Mouse (Mus musculus) forebrain, embryonic 14.5 days (tissue): ENCODE measurements around the gene Tmbim6. TPM values are rescaled to one million over a fixed set of nuclear protein-coding genes. Genes with fewer than 3 reads are reported as not detected.

Experiments
- ATAC-seq: fragments of 200-750 bp; cut with Nextera tagmentation; 2 replicates; pipeline ENCODE4 v1.8.0; 2017; ENCODE audit warnings: mild to moderate bottlenecking, moderate library complexity
- DNase-seq: peaks from one replicate; pipeline ENCODE4 v3.0.0-alpha.2; 2015; ENCODE audit warnings: low spot score
- H3K27ac ChIP-seq: fragments of 300-500 bp; sonication (generic); 2 replicates; pipeline ENCODE4 v1.5.1; 2014; ENCODE audit warnings: low read depth, mild to moderate bottlenecking, control low read depth, low read length, moderate library complexity
- H3K27me3 ChIP-seq: fragments of 300-500 bp; sonication (generic); replicated peaks from 2 replicates; pipeline ENCODE4 v1.6.1; 2014; ENCODE audit warnings: low read length, control low read depth, mixed read lengths; ENCODE audit not compliant: control insufficient read depth, insufficient read depth
- H3K36me3 ChIP-seq: fragments of 300-500 bp; sonication (generic); 2 replicates; pipeline ENCODE4 v1.6.1; 2014; ENCODE audit warnings: low read length, control low read depth; ENCODE audit not compliant: control insufficient read depth, insufficient read depth
- H3K4me1 ChIP-seq: fragments of 300-500 bp; sonication (generic); 2 replicates; pipeline ENCODE4 v1.6.1; 2014; ENCODE audit warnings: antibody characterized with exemption, low read length, control low read depth; ENCODE audit not compliant: control insufficient read depth, insufficient read depth
- H3K4me2 ChIP-seq: fragments of 300-500 bp; sonication (generic); 2 replicates; pipeline ENCODE4 v1.6.1; 2014; ENCODE audit warnings: mild to moderate bottlenecking, control low read depth, low read length
- H3K4me3 ChIP-seq: fragments of 300-500 bp; sonication (generic); 2 replicates; pipeline ENCODE4 v1.5.1; 2014; ENCODE audit warnings: low read depth, low read length, control low read depth
- H3K9ac ChIP-seq: fragments of 300-500 bp; sonication (generic); 2 replicates; pipeline ENCODE4 v1.6.1; 2014; ENCODE audit warnings: mild to moderate bottlenecking, low read length, control low read depth, moderate library complexity
- H3K9me3 ChIP-seq: fragments of 300-500 bp; sonication (generic); replicated peaks from 2 replicates; pipeline ENCODE4 v1.6.1; 2016; ENCODE audit warnings: low read length, control low read depth, mixed read lengths; ENCODE audit not compliant: control insufficient read depth
- WGBS: fragments of 180-500 bp; shearing (Covaris S2); extraction: QIAGEN DNeasy Blood & Tissue Kit; methylation state at CpG from one replicate; pipeline ENCODE4 v1.1.7; 2014; 5-methylcytosine and 5-hydroxymethylcytosine counted together
- polyA plus RNA-seq: library from polyadenylated mRNA; unstranded; fragments of >200 nt; fragmentation: Nextera tagmentation; extraction: Ambion mirVana; gene quantifications from 2 replicates; pipeline ENCODE4 v1.2.1, GENCODE M21; 2014

Gene Tmbim6
- polyA plus RNA-seq, 1 experiment from 2014 or later, result 247 TPM

DNA sequence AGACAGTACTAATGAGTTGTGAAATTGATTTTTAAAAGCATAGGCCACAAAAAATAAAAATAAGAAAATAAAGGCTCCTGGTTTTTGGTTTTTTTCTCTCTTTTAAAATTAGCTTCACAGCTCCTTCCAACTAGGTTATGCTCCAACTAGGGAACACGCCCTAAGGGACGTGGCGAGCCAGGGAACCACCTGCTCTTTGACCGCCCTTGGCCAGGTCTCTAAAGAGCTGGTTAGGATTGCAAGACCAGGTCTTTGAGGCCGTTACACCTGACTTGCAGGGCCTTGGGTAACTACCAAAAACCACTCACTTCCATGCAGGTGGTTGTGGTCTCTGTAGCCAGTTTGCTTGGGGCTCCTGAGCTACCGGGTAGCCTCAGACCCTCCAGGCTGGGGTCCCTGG lies 707 bp upstream of the Tmbim6 start:
- Histone ChIP-seq H3K4me2 (peak overlapping the region; percentile 61), H3K9me3 (no peaks in the 10 kb centered on the region), H3K9ac (peak overlapping the region; percentile 51; the same call in 1 of the 2 replicates), H3K4me1 (peaks cover 20% of the 10 kb centered on the region), H3K27me3 (no peaks in the 10 kb centered on the region), H3K36me3 (no peaks in the 10 kb centered on the region), H3K4me3 (peak overlapping the region; percentile 79), H3K27ac (0 out of 2 replicates have a peak overlapping the region, but pooled peaks have one; percentile 11)
- ATAC-seq, result no peak
- 84% methylated on average over 6 of the region's 6 CpGs for WGBS
- no peak for DNase-seq

DNA sequence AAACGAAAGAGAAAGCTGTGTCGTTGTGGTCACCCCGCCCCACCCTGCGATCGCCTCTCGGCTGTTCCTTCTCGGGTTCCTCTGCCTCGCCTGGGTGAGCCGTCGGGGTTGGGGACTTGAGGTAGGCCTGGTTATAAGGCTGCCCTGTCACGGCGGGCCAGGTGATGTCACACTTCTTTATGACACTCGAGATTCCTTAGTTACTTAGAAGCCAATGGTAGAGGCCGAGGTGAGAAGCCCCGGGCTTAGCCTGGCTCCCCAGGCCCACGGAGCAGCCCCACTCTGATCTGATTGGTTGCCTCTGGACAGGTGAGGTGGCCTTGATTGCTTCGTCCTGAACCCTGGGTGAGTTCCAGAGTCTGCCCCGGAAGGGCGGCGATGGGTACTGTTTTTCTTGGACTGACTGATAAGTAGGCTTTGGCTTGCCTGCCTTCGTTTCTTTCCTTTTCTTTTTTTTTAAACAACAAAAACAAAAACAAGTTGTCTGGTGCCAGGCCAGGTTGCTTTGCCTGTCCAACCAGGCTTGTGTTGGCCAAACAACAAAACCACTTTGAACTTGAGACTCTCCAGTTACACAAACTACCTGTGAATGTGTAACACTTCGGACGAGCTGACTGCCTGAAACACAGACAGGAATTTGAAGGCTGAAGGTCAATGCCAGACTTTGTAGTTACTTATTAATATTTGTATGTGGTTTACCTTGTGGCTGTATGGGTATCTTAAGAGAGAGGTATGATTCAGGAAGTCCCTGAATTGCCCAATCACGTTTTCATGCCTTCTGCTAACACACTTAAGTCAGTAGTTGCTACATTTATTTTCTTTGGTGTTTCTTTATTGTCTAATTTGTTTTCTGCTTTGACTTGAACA lies 937 bp downstream of the Tmbim6 start:
- H3K9ac ChIP-seq, result peak overlapping the region; percentile 82
- ATAC-seq, result no peak; the same call in 1 of the 2 replicates
- no peaks in the 10 kb centered on the region for H3K36me3 ChIP-seq
- H3K4me3 ChIP-seq, result peak overlapping the region; percentile 79
- H3K27me3 ChIP-seq, result no peaks in the 10 kb centered on the region
- no peaks in the 10 kb centered on the region for H3K9me3 ChIP-seq
- peak overlapping the region; percentile 99 for H3K4me2 ChIP-seq
- peaks cover 20% of the 10 kb centered on the region for H3K4me1 ChIP-seq
- WGBS, result 14% methylated on average over 24 of the region's 24 CpGs
- DNase-seq, result no peak
- H3K27ac ChIP-seq, result peak overlapping the region; percentile 70; the same call in 1 of the 2 replicates

DNA sequence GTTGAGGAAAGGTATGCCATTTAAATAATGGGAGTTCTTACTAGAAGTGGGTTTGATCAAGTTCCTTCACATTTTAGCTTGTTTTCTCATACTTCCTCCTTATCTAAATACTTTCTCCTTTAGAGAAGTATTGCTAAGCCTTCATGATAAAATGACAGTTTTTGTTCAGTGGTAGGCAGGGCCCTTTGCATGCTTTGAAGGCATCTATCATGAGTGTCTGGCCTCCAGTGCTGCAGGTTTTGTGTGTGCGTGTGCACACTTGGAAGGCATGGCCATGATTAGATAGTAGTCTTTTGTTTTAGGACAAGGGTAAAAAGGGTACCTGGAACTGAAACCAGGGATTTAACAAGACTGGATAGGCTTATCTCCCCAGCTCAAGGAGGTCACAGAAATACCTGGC lies 3.8 kb downstream of the Tmbim6 start:
- Histone ChIP-seq H3K9ac (no peak overlapping the region), H3K9me3 (no peaks in the 10 kb centered on the region), H3K36me3 (peaks cover 2% of the 10 kb centered on the region; the same call in 1 of the 2 replicates), H3K4me3 (no peak overlapping the region), H3K27ac (no peak overlapping the region), H3K4me2 (no peak overlapping the region), H3K27me3 (no peaks in the 10 kb centered on the region), H3K4me1 (peaks cover 20% of the 10 kb centered on the region)
- DNase-seq (no peak), ATAC-seq (no peak)
- WGBS, result 84% methylated on average over 1 of the region's 1 CpGs

DNA sequence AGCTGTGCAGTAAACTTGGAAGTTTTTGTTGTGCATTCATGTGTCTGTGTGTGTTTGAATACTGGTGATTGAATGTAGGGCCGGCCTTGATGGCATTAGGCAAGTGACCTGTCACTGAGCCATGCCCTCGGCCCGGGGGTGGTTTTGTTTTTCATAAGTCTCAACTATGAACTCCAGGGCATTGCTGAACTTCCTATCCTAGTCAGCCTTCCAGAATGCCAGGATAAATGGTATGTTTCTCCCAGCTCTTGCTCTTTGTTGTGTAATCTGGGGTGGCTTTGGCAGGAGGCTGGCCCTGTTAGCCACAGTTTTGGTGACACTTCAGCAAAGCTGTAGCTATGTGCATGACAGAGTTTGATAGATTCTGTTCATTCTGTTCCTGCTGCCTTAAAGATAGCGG lies 4.2 kb downstream of the Tmbim6 start:
- H3K27ac ChIP-seq, result no peak overlapping the region
- no peak for DNase-seq
- no peak overlapping the region for H3K9ac ChIP-seq
- H3K4me2 ChIP-seq, result no peak overlapping the region
- H3K4me1 ChIP-seq, result peaks cover 20% of the 10 kb centered on the region
- H3K36me3 ChIP-seq, result peaks cover 3% of the 10 kb centered on the region; the same call in 1 of the 2 replicates
- no peak overlapping the region for H3K4me3 ChIP-seq
- no peaks in the 10 kb centered on the region for H3K27me3 ChIP-seq
- no peak for ATAC-seq
- no peaks in the 10 kb centered on the region for H3K9me3 ChIP-seq
- WGBS, result 67% methylated on average over 4 of the region's 4 CpGs

DNA sequence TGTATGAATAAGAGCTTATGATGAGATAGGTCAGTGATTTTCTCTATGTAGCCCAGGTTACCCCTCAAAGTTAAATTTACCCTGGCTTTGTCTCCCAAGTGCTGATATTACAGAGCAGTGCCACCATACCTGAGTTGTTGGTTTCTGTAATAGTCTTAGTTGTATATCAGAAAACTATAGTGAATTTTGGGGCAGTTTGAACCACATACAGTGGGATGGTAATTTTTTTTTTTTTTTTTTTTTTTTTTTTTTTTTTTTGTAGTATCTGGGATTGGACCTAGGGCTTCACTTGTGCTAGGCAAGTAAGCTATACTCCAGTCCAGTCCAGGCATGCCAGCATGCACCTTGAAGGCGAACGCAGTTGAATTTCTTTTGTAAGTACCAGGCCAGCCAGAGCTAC lies 4.9 kb downstream of the Tmbim6 start:
- H3K27ac ChIP-seq, result no peak overlapping the region
- DNase-seq (no peak), ATAC-seq (no peak)
- H3K36me3 ChIP-seq, result peaks cover 8% of the 10 kb centered on the region; the same call in 1 of the 2 replicates
- H3K27me3 ChIP-seq, result no peaks in the 10 kb centered on the region
- H3K9ac ChIP-seq, result no peak overlapping the region
- H3K4me1 ChIP-seq, result peaks cover 16% of the 10 kb centered on the region
- H3K9me3 ChIP-seq, result no peaks in the 10 kb centered on the region
- H3K4me2 ChIP-seq, result no peak overlapping the region
- 95% methylated on average over 2 of the region's 2 CpGs for WGBS
- H3K4me3 ChIP-seq, result no peak overlapping the region

DNA sequence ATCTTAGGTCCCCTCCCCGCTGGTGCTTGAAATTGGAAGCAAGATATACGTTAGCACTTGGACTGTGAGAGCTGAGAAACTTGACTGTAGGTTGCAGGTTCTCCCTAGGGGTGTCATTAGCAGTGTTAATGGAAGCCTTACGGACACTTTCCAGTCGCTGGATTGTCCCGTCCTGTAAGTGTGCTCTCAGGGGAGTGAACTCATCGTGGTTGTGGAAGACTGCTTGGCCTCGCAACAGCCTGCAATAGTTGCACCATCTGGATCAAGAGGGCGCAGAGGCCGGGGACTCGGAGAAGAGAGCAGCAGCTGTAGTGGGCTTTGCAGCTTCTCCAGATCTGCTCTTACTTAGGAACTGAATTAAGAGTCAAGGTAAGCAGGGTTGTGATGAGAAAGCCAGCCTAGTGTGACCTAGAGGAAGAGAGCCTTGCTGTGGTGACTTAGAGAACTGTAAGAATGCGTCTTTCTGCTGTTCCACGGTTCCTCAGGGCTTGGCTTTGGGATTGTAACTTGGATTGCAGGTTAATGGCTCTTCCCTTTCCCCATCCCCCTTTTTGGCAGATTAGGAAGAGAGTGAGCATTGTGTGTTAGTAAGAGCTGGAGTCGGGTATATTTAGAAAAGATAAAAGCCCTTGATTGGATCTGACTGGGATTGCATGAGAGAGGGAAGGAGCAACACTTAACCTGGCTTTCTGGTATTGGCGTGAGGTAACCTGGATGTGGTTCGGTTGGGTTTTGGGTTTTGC lies 7.0 kb downstream of the Tmbim6 start:
- Histone ChIP-seq H3K4me1 (peaks cover 6% of the 10 kb centered on the region; the same call in 1 of the 2 replicates), H3K4me2 (no peak overlapping the region), H3K9ac (no peak overlapping the region), H3K9me3 (no peaks in the 10 kb centered on the region), H3K4me3 (no peak overlapping the region), H3K27ac (no peak overlapping the region), H3K27me3 (no peaks in the 10 kb centered on the region), H3K36me3 (peaks cover 28% of the 10 kb centered on the region)
- no peak for DNase-seq
- 80% methylated on average over 15 of the region's 15 CpGs for WGBS
- no peak for ATAC-seq

DNA sequence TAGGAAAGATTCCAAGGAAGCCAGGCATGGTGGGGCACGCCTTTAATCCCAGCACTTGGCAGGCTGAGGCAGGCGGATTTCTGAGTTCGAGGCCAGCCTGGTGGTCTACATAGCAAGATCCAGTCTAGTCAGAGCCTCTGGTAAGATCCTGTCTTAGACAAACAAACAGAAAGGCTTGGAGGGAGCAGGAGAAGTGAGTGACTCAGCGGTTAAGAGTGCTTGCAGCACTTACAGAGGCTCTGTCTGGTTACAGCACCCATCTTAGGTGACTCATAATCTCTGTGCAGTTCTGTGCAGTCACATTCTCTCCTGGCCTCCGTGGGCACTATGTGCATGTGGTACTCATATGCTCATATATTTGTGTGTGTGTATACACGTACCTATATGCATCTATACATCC lies 7.9 kb downstream of the Tmbim6 start:
- DNase-seq (no peak), ATAC-seq (no peak)
- Histone ChIP-seq H3K9ac (no peak overlapping the region), H3K27ac (no peak overlapping the region), H3K4me2 (no peak overlapping the region), H3K4me3 (no peak overlapping the region), H3K4me1 (no peaks in the 10 kb centered on the region), H3K36me3 (peaks cover 37% of the 10 kb centered on the region), H3K27me3 (no peaks in the 10 kb centered on the region), H3K9me3 (no peaks in the 10 kb centered on the region)
- 96% methylated on average over 6 of the region's 6 CpGs for WGBS

DNA sequence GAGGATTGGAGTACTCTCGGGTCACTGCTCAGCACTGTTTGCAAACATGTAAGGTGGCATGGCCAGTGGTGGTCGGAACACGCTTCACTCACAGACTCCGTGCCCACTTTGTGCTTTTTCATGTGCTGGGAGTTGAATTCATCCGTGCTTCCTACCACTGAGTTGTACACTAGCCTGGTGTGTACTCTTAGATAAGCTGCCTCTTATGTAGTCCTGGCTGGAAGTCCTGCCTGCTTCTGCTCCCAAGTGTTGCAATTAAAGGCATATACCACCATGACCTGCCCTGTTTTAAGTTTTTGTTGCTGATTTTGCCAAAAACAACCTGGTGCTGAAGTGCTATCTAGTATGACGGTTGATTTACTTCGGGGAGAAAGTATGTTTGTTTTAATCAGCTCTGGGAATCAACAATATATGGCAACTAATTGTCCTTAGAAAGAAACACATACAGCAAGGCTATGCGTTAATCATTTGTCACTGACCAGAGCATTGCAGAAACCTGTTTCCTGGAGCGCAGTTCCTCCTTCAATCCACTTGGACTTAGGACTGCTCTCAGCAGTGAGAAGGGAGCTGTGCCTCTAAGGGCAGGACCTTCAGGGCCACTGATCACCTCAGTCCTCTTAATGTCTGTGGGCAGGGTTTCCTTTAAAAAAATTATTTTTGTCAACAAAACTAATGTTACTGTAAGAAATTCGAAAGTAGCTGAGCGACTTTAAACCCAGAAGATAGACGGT lies 10.6 kb downstream of the Tmbim6 start:
- Histone ChIP-seq H3K4me2 (no peak overlapping the region), H3K4me1 (no peaks in the 10 kb centered on the region), H3K27ac (no peak overlapping the region), H3K9ac (no peak overlapping the region), H3K27me3 (no peaks in the 10 kb centered on the region), H3K36me3 (peaks cover 64% of the 10 kb centered on the region), H3K9me3 (no peaks in the 10 kb centered on the region), H3K4me3 (no peak overlapping the region)
- DNase-seq, result no peak
- no peak for ATAC-seq
- 94% methylated on average over 12 of the region's 12 CpGs for WGBS
